Mouse (Mus musculus) liver, embryonic 11.5 days (tissue): ENCODE measurements around the gene Tubgcp5. TPM values are rescaled to one million over a fixed set of nuclear protein-coding genes. Genes with fewer than 3 reads are reported as not detected.

Source experiments
- ATAC-seq: fragments of 200-750 bp; cut with Nextera tagmentation; replicated peaks from 2 replicates; pipeline ENCODE4 v1.8.0; 2017; ENCODE audit warnings: moderate number of reproducible peaks, mild to moderate bottlenecking, moderate TSS enrichment, moderate library complexity; ENCODE audit not compliant: low FRiP score
- DNase-seq: peaks from one replicate; pipeline ENCODE4 v3.0.0-alpha.2; 2017; ENCODE audit warnings: low spot score
- H3K27ac ChIP-seq: fragments of 300-500 bp; sonication (generic); 2 replicates; pipeline ENCODE4 v1.5.1; 2014; ENCODE audit warnings: mild to moderate bottlenecking, low read depth, low read length, control low read depth
- H3K27me3 ChIP-seq: fragments of 300-500 bp; sonication (generic); replicated peaks from 2 replicates; pipeline ENCODE4 v1.6.1; 2014; ENCODE audit warnings: low read length, mixed read lengths; ENCODE audit not compliant: control insufficient read depth, insufficient read depth
- H3K36me3 ChIP-seq: fragments of 300-500 bp; sonication (generic); 2 replicates; pipeline ENCODE4 v1.6.1; 2014; ENCODE audit warnings: mild to moderate bottlenecking, low read length, moderate library complexity, mixed read lengths; ENCODE audit not compliant: control insufficient read depth, insufficient read depth
- H3K4me1 ChIP-seq: fragments of 300-500 bp; sonication (generic); replicated peaks from 2 replicates; pipeline ENCODE4 v1.6.1; 2014; ENCODE audit warnings: low read length, mixed read lengths; ENCODE audit not compliant: control insufficient read depth, insufficient read depth
- H3K4me2 ChIP-seq: fragments of 300-500 bp; sonication (generic); 2 replicates; pipeline ENCODE4 v1.6.1; 2014; ENCODE audit warnings: mild to moderate bottlenecking, control low read depth, moderate library complexity
- H3K4me3 ChIP-seq: fragments of 300-500 bp; sonication (generic); 2 replicates; pipeline ENCODE4 v1.5.1; 2014; ENCODE audit warnings: low read depth, low read length, control low read depth
- H3K9ac ChIP-seq: fragments of 300-500 bp; sonication (generic); 2 replicates; pipeline ENCODE4 v1.6.1; 2014; ENCODE audit warnings: low read depth, low read length, control low read depth
- H3K9me3 ChIP-seq: fragments of 300-500 bp; sonication (generic); 2 replicates; pipeline ENCODE4 v1.6.1; 2016; ENCODE audit warnings: low read length, inconsistent platforms, mixed read lengths; ENCODE audit not compliant: control insufficient read depth
- WGBS: fragments of 180-500 bp; shearing (Covaris S2); extraction: QIAGEN DNeasy Blood & Tissue Kit; methylation state at CpG from one replicate; pipeline ENCODE4 v1.1.7; 2014; 5-methylcytosine and 5-hydroxymethylcytosine counted together
- polyA plus RNA-seq: library from polyadenylated mRNA; unstranded; fragments of >200 nt; fragmentation: Nextera tagmentation; extraction: Ambion mirVana; gene quantifications from 2 replicates; pipeline ENCODE4 v1.2.1, GENCODE M21; 2014

The Tubgcp5 gene
- polyA plus RNA-seq, 1 experiment from 2014 or later = 25.0 TPM

DNA sequence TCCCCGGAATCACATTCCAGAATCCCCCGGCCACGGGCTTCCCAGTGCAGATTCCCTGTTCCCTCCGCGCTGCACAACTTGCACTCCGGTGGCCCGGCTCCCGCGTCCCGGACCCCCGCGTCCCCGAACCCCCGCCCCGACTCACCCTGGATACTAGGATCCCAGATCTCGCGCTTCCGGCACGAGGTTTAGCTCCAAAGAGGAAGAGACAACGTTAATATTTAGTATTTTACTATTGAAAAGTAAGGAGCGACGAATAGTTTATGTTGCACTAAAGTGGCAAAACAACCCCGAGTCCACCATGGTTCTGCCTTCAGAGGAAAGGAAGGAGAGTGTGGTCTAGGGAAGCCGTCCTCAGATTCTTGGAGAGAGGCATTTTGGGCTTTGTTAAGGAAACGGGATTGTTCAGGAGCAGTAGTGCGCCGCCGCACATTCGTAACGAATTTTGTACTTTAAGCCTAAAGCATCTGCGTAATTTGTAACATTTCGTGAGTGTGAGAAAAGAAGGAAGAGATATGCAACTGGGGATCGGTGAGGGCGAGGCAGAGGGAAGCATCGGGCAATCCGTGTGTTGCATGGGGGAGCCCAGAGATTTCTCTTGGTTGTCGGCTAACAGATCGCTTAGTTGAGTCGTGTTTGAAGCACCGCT lies 48.7 kb downstream of the Tubgcp5 start:
- peak overlapping the region; percentile 85 for H3K27ac ChIP-seq
- H3K4me3 ChIP-seq = peak overlapping the region; percentile 89
- H3K9ac ChIP-seq = peak overlapping the region; percentile 94
- H3K9me3 ChIP-seq = no peaks in the 10 kb centered on the region
- H3K4me2 ChIP-seq = peak overlapping the region; percentile 86
- DNase-seq (no peak), ATAC-seq (peak; percentile 44; the same call in 1 of the 2 replicates)
- H3K36me3 ChIP-seq = no peaks in the 10 kb centered on the region
- H3K4me1 ChIP-seq = no peaks in the 10 kb centered on the region
- H3K27me3 ChIP-seq = no peaks in the 10 kb centered on the region
- 0% methylated on average over 40 of the region's 40 CpGs for WGBS

DNA sequence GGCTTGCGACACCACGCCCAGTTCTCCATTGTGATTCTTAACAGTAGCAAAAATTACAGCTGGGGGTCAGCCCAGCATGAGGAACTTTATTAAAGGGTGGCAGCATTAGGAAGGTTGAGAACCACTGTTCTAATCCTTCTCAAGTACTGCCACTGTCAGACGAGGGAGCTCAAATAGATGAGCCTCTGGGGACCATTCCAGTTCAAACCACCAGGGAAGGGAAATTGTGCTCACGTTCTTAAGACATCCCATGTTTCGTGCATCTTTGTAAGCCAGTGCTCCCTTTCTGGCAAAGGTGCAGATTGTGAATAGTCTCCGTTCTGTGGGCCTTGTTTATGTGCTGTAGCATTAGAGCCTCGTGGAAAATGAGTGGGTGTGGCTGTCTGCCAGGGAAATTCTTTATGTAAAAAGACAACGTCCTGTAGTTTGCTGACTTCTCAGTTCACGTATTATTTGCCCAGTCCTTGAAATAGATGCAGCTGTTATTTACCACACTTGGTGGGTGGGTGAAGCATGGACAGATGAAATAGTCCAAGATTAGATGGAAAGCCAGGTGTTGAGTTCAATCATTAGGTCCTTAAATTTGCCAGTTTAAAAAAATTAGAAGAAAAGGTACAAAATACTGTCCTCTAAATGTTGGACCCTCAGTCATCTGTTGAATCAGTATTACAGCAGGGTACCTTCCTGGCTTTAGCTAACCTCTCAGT lies 52.8 kb downstream of the Tubgcp5 start:
- Histone ChIP-seq H3K9me3 (no peaks in the 10 kb centered on the region), H3K27ac (no peak overlapping the region), H3K4me2 (no peak overlapping the region), H3K4me1 (no peaks in the 10 kb centered on the region), H3K27me3 (no peaks in the 10 kb centered on the region), H3K36me3 (no peaks in the 10 kb centered on the region), H3K9ac (no peak overlapping the region), H3K4me3 (no peak overlapping the region)
- 82% methylated on average over 9 of the region's 9 CpGs for WGBS
- DNase-seq = no peak
- no peak for ATAC-seq

GRCm38 (mm10) chr7:55849948-55850571 lies 56.1 kb downstream of the Tubgcp5 start:
- WGBS = 76% methylated on average over 14 of the region's 14 CpGs
- H3K27me3 ChIP-seq = no peaks in the 10 kb centered on the region
- DNase-seq (no peak), ATAC-seq (no peak)
- no peak overlapping the region for H3K27ac ChIP-seq
- H3K9me3 ChIP-seq = no peaks in the 10 kb centered on the region
- H3K9ac ChIP-seq = no peak overlapping the region
- no peak overlapping the region for H3K4me2 ChIP-seq
- no peaks in the 10 kb centered on the region for H3K36me3 ChIP-seq
- no peaks in the 10 kb centered on the region for H3K4me1 ChIP-seq
- no peak overlapping the region for H3K4me3 ChIP-seq

GRCm38 (mm10) chr7:55852787-55853186 lies 58.8 kb downstream of the Tubgcp5 start:
- 55% methylated on average over 3 of the region's 3 CpGs for WGBS
- no peak for DNase-seq
- Histone ChIP-seq H3K4me2 (no peak overlapping the region), H3K27me3 (no peaks in the 10 kb centered on the region), H3K4me1 (no peaks in the 10 kb centered on the region), H3K27ac (no peak overlapping the region), H3K9me3 (no peaks in the 10 kb centered on the region), H3K4me3 (no peak overlapping the region), H3K9ac (no peak overlapping the region), H3K36me3 (no peaks in the 10 kb centered on the region)
- no peak for ATAC-seq

DNA sequence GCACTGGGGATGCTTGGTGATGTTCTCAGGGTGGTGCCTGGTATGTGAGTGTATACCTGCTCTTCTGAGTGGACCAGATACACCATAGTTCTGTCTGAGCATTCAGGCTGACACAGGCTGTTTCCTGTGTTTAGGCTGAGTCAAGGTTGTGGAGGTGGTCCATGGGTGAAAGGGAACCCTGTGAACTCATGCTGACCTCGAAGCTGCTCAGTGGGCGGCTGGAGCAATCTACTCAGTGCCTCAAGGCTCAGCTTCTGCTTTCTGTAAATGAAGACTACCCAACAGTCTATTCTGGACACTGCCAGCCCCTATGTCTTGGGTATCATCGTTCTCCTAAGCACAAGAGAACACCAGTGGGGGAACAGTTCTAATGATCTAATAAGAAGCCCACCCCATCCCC lies 61.6 kb downstream of the Tubgcp5 start:
- Histone ChIP-seq H3K9ac (no peak overlapping the region), H3K9me3 (no peaks in the 10 kb centered on the region), H3K4me1 (0 out of 2 replicates have a peak, but pooled peaks cover 6% of the 10 kb centered on the region), H3K36me3 (no peaks in the 10 kb centered on the region), H3K4me3 (no peak overlapping the region), H3K27me3 (no peaks in the 10 kb centered on the region), H3K4me2 (no peak overlapping the region), H3K27ac (no peak overlapping the region)
- WGBS = 59% methylated on average over 3 of the region's 3 CpGs
- no peak; the same call in 1 of the 2 replicates for ATAC-seq
- DNase-seq = no peak

DNA sequence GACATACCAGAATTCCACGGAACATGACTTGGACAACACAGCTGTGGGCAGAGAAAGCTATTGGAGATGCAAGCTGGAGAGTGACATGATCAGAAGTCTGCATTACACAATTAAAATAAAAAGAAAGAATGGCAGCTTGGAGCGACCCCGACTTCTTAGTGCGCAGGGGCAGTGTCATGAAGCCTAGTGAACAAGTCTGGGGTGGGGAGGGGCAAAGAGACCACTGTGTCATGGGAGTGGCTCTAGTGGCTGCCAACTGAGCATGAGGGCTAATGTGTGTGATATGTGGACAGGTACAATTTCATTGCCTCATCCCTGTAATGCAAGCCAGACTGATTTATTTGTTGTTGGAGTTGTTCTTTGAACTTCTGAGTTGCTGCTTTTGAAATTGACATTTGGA lies 62.8 kb downstream of the Tubgcp5 start:
- WGBS = 94% methylated on average over 4 of the region's 4 CpGs
- H3K4me1 ChIP-seq = 0 out of 2 replicates have a peak, but pooled peaks cover 6% of the 10 kb centered on the region
- ATAC-seq = no peak

DNA sequence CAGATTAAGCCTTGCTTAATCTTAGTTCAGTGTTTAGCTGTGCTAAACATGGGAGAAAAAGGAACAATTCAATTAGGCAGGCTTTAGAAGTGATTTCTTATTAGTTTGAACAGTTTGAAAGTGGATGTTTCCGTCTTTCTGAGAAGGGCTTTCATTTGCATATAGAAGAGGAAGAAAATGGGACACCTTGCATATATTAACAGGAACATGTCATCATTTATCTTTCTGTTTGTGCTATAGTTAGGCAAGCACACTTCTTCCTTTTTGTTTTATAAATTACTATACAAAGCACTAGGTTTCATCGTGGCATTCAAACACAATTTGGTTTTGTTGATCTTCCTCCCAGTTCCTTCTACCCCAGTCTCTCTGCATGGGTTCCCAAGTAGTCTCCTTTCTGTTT lies 63.8 kb downstream of the Tubgcp5 start:
- DNase-seq (no peak), ATAC-seq (no peak)
- no peaks in the 10 kb centered on the region for H3K36me3 ChIP-seq
- H3K27ac ChIP-seq = no peak overlapping the region
- no peaks in the 10 kb centered on the region for H3K9me3 ChIP-seq
- H3K9ac ChIP-seq = no peak overlapping the region
- 77% methylated on average over 2 of the region's 2 CpGs for WGBS
- H3K4me2 ChIP-seq = no peak overlapping the region
- no peaks in the 10 kb centered on the region for H3K27me3 ChIP-seq
- 0 out of 2 replicates have a peak, but pooled peaks cover 6% of the 10 kb centered on the region for H3K4me1 ChIP-seq
- H3K4me3 ChIP-seq = no peak overlapping the region

More for the DNA sequence above, 62.8 kb downstream of the Tubgcp5 start:
- Histone ChIP-seq H3K4me3 (no peak overlapping the region), H3K36me3 (no peaks in the 10 kb centered on the region), H3K9me3 (no peaks in the 10 kb centered on the region), H3K4me2 (no peak overlapping the region), H3K27ac (no peak overlapping the region), H3K9ac (no peak overlapping the region), H3K27me3 (no peaks in the 10 kb centered on the region)
- no peak for DNase-seq

- H3K4me1 ChIP-seq = 0 out of 2 replicates have a peak, but pooled peaks cover 6% of the 10 kb centered on the region
- no peak overlapping the region for H3K9ac ChIP-seq
- H3K27me3 ChIP-seq = no peaks in the 10 kb centered on the region
- H3K4me3 ChIP-seq = no peak overlapping the region
- ATAC-seq = no peak; the same call in 1 of the 2 replicates
- no peak for DNase-seq
- no peak overlapping the region for H3K4me2 ChIP-seq
- WGBS = 81% methylated on average over 3 of the region's 3 CpGs
- no peaks in the 10 kb centered on the region for H3K9me3 ChIP-seq
- no peaks in the 10 kb centered on the region for H3K36me3 ChIP-seq
- H3K27ac ChIP-seq = no peak overlapping the region
Measured at GRCm38 (mm10) chr7:55858836-55859517, 65.0 kb downstream of the Tubgcp5 start.
